Mouse (Mus musculus) bone marrow macrophage, adult 2 months (primary cell): ENCODE results near the gene Plcb4. TPM values are rescaled to one million over a fixed set of nuclear protein-coding genes. Genes with fewer than 3 reads are reported as not detected.
A peak's percentile ranks its signal among the peaks of the same experiment; 100 is the strongest.
"Not testable (repeated sequence)": the region's sequence is repeated elsewhere in the genome, so short reads cannot be mapped to it uniquely, and the experiment has no call there.

Experiments used
- H3K27ac ChIP-seq: 2 replicates; pipeline ENCODE4 v1.5.1; 2012; ENCODE audit warnings: low read depth, low read length; ENCODE audit not compliant: insufficient read depth
- H3K4me1 ChIP-seq: 2 replicates; pipeline ENCODE4 v1.6.1; 2012; ENCODE audit warnings: low read length; ENCODE audit not compliant: control insufficient read depth, insufficient read depth
- H3K4me3 ChIP-seq: 2 replicates; pipeline ENCODE4 v1.5.1; 2012; ENCODE audit warnings: mild to moderate bottlenecking, low read length, moderate library complexity; ENCODE audit not compliant: insufficient read depth
- CTCF ChIP-seq: IDR thresholded peaks from 2 replicates; pipeline ENCODE4 v1.5.1; 2012; ENCODE audit warnings: low read depth, mild to moderate bottlenecking, low read length, moderate library complexity
- POLR2A ChIP-seq: IDR thresholded peaks from 2 replicates; pipeline ENCODE4 v1.6.1; 2012; ENCODE audit warnings: mild to moderate bottlenecking, low read depth, low read length, borderline replicate concordance
- polyA plus RNA-seq: library from polyadenylated mRNA; stranded (reverse); fragments of >200 nt; gene quantifications from 2 replicates; pipeline ENCODE4 v1.2.4, GENCODE M21; 2012; ENCODE audit not compliant: missing spikeins, insufficient read depth, insufficient read length

Gene Plcb4
- polyA plus RNA-seq, 1 experiment = 10.2 TPM

- Histone ChIP-seq H3K27ac (no peak overlapping the region), H3K4me1 (peaks cover 32% of the 10 kb centered on the region), H3K4me3 (no peak overlapping the region)
- TF ChIP-seq POLR2A = no peak
- no peak for TF ChIP-seq CTCF
Observed at GRCm38 (mm10) chr2:135727925-135728324, 69.1 kb downstream of the Plcb4 start.

GRCm38 (mm10) chr2:135731591-135731990 lies 72.8 kb downstream of the Plcb4 start:
- Histone ChIP-seq H3K4me1 (peaks cover 12% of the 10 kb centered on the region), H3K27ac (no peak overlapping the region), H3K4me3 (no peak overlapping the region)
- no peak for TF ChIP-seq CTCF
- no peak for TF ChIP-seq POLR2A

GRCm38 (mm10) chr2:135732651-135733050 lies 73.8 kb downstream of the Plcb4 start:
- Histone ChIP-seq H3K4me3 (no peak overlapping the region), H3K27ac (no peak overlapping the region), H3K4me1 (peaks cover 21% of the 10 kb centered on the region)
- TF ChIP-seq POLR2A (no peak), CTCF (no peak)

GRCm38 (mm10) chr2:135733926-135734510 lies 75.2 kb downstream of the Plcb4 start:
- TF ChIP-seq POLR2A = no peak
- Histone ChIP-seq H3K4me1 (peaks cover 25% of the 10 kb centered on the region), H3K4me3 (no peak overlapping the region), H3K27ac (no peak overlapping the region)

GRCm38 (mm10) chr2:135737506-135737905 lies 78.7 kb downstream of the Plcb4 start:
- Histone ChIP-seq H3K4me1 (peaks cover 15% of the 10 kb centered on the region), H3K4me3 (peak overlapping the region; percentile 17), H3K27ac (peak overlapping the region; percentile 59)
- TF ChIP-seq CTCF (no peak), POLR2A (no peak)

GRCm38 (mm10) chr2:135738022-135738780 lies 79.4 kb downstream of the Plcb4 start:
- H3K4me3 ChIP-seq = not testable (repeated sequence)
- Histone ChIP-seq H3K4me1 (peaks cover 15% of the 10 kb centered on the region), H3K27ac (peak overlapping the region; percentile 33; the same call in 1 of the 2 replicates)

- Histone ChIP-seq H3K4me1 (peaks cover 15% of the 10 kb centered on the region), H3K27ac (no peak overlapping the region)
- TF ChIP-seq CTCF (no peak), POLR2A (no peak)
Observed at GRCm38 (mm10) chr2:135738950-135739349, 80.1 kb downstream of the Plcb4 start.

GRCm38 (mm10) chr2:135742954-135743700 lies 84.3 kb downstream of the Plcb4 start:
- H3K27ac ChIP-seq = no peak overlapping the region
- no peak overlapping the region for H3K4me3 ChIP-seq
- peaks cover 7% of the 10 kb centered on the region for H3K4me1 ChIP-seq
- TF ChIP-seq POLR2A = no peak
- no peak for TF ChIP-seq CTCF

More at GRCm38 (mm10) chr2:135738950-135739349, 80.1 kb downstream of the Plcb4 start:
- no peak overlapping the region for H3K4me3 ChIP-seq

GRCm38 (mm10) chr2:135744711-135745110 lies 85.9 kb downstream of the Plcb4 start:
- H3K4me1 ChIP-seq = 0 out of 2 replicates have a peak, but pooled peaks cover 2% of the 10 kb centered on the region
- TF ChIP-seq POLR2A (no peak), CTCF (no peak)
- H3K4me3 ChIP-seq = no peak overlapping the region
- no peak overlapping the region for H3K27ac ChIP-seq

GRCm38 (mm10) chr2:135745126-135745525 lies 86.3 kb downstream of the Plcb4 start:
- TF ChIP-seq CTCF (no peak), POLR2A (no peak)
- no peak overlapping the region for H3K4me3 ChIP-seq
- 0 out of 2 replicates have a peak, but pooled peaks cover 2% of the 10 kb centered on the region for H3K4me1 ChIP-seq
- H3K27ac ChIP-seq = no peak overlapping the region
